Mouse (Mus musculus) CH12.LX (cell line): Measurements from ENCODE around the gene Rnf144b.

ENCODE experiments used
- CHD2 ChIP-seq: IDR thresholded peaks from 2 replicates; pipeline ENCODE4 v1.6.1; 2011; ENCODE audit warnings: low read length, improper control_type of control experiment
- CTCF ChIP-seq, 2 experiments: IDR thresholded peaks in 1 of 2; conservative IDR thresholded peaks in 1 of 2; 2 replicates each; pipeline ENCODE4 v1.5.1; 2011 to 2012; ENCODE audit warnings: low read depth in 2 of 2, low read length in 2 of 2, improper control_type of control experiment in 1 of 2, inconsistent platforms in 1 of 2, mild to moderate bottlenecking in 1 of 2, moderate library complexity in 1 of 2
- JUND ChIP-seq: conservative IDR thresholded peaks from 2 replicates; pipeline ENCODE4 v1.6.1; 2011; ENCODE audit warnings: low read depth, low read length, improper control_type of control experiment
- MAZ ChIP-seq: IDR thresholded peaks from 2 replicates; pipeline ENCODE4 v1.6.1; 2012; ENCODE audit warnings: low read depth, mild to moderate bottlenecking, inconsistent platforms, low read length, improper control_type of control experiment, moderate library complexity
- POLR2A ChIP-seq: IDR thresholded peaks from 2 replicates; pipeline ENCODE4 v1.6.1; 2011; ENCODE audit warnings: low read depth, mild to moderate bottlenecking, improper control_type of control experiment, low read length
- POLR2AphosphoS2 ChIP-seq: IDR thresholded peaks from 2 replicates; pipeline ENCODE4 v1.6.1; 2011; ENCODE audit warnings: low read depth, low read length, improper control_type of control experiment
- RCOR1 ChIP-seq: conservative IDR thresholded peaks from 2 replicates; pipeline ENCODE4 v1.6.1; 2012; ENCODE audit warnings: low read depth, mild to moderate bottlenecking, inconsistent platforms, low read length, improper control_type of control experiment
- SMC3 ChIP-seq: IDR thresholded peaks from 2 replicates; pipeline ENCODE4 v1.6.1; 2011; ENCODE audit warnings: low read depth, low read length, improper control_type of control experiment
- TBP ChIP-seq: conservative IDR thresholded peaks from 2 replicates; pipeline ENCODE4 v1.6.1; 2011; ENCODE audit warnings: low read depth, low read length, improper control_type of control experiment

- TF ChIP-seq CHD2 (no peak), JUND (no peak), RCOR1 (no peak), CTCF (conservative IDR thresholded peaks at IDR 0.05 in 1 of 2, IDR thresholded peaks at IDR 0.05 in 1 of 2; ENCODE audit: low read depth in 2 of 2, low read length in 2 of 2) (no peak), SMC3 (no peak), POLR2AphosphoS2 (no peak), MAZ (no peak), POLR2A (no peak), TBP (no peak)
These were observed 72.2 kb downstream of the Rnf144b start for GRCm38 (mm10) chr13:47194695-47195094.
